Mouse (Mus musculus) heart, adult 9 months (tissue): ENCODE measurements around the gene Frmpd4.

Experiments
- DNase-seq, 2 experiments: peaks; one replicate each; pipeline ENCODE4 v3.0.0; 2022; ENCODE audit warnings: low spot score in 2 of 2

The Frmpd4 gene

GRCm38 (mm10) chrX:167597639-167598217 is 979.3 kb downstream of the Frmpd4 start:
- DNase-seq, result no peak

DNA sequence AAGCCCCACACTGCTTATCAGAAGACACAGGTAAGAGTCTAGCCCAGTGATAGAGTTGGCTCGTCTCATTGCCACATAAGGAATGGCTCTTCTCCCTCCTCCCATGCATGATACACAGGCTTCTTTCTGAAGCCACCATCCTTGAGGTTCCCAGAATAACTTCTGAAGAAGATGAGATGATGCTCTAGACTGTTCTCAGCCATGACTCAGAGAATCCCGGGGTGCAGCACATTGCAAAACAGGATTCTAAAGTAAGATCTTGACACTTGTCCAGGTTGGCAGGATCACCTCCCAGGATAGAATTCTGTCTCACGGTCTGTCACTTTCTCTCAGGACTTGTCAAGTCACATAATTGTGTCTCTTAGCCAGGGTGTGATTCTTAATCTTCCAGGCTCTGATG is 1024.2 kb downstream of the Frmpd4 start:
- no peak for DNase-seq

DNA sequence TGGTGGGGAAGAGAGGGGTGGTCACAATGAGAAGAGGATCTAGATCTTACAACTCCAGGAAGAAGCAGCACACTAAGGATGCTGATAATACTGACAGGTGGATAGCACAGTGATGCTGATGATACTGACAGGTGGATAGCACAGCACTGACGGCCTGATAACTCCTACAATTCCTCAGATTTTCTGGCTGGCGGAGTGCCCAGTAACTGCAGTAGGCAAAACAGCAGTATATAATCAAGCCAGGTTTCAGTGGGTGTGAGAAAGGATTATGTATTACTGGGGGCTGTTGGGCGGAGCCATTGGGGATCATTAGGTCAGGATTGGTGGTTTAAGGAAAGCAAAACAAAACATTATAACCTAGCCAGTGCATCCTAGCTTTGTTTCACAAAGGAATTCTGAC is 1053.9 kb downstream of the Frmpd4 start:
- DNase-seq, result no peak

- DNase-seq, result no peak
Measured at GRCm38 (mm10) chrX:167522528-167522927, 1054.5 kb downstream of the Frmpd4 start.

- no peak for DNase-seq
Measured at GRCm38 (mm10) chrX:167518440-167518839, 1058.6 kb downstream of the Frmpd4 start.

DNA sequence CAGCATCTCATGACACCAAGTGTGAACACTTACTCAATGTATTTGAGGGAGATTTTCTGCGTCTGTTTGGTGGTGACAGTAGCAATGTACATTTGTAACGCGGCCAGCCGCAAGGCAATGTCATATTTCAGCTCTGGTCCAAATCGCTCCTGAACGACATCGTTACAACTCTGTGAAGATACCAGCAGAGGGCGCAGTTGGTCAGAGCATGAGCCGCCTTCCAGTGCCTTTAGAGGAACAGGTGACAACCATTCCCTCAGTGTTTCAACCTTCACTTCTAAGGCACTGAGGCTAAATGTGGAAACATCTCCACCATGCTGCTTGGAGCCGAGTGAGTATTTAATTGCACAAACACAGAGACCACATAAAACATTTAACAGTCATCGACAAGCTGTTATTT is 1079.3 kb downstream of the Frmpd4 start:
- peak in 1 of 2 experiments; percentile 3 for DNase-seq

- DNase-seq, result no peak
Measured at GRCm38 (mm10) chrX:167492265-167492664, 1084.8 kb downstream of the Frmpd4 start.

- DNase-seq, result no peak
Measured at GRCm38 (mm10) chrX:167491589-167492207, 1085.3 kb downstream of the Frmpd4 start.

GRCm38 (mm10) chrX:167483409-167484177 is 1093.4 kb downstream of the Frmpd4 start:
- DNase-seq, result no peak

DNA sequence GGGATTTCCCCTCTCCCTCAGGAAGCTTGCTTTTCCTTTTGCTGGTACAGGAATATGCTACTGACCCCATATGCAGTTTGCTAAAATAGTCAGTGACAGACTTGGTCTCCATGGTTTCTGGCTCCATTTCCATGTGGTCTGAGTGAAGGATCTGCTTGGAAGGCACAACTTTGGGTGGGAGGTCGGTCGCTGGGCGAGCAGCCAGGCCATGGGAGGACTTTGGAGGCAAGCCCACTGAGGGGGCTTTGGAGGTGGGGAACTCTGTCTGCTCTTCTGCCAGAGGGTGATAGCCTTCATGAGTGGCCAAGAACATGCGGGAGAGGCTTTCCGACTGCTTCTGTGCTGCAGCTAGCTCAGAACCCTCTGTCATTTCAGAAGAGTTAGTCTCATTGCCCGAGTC is 1099.4 kb downstream of the Frmpd4 start:
- no peak for DNase-seq

DNA sequence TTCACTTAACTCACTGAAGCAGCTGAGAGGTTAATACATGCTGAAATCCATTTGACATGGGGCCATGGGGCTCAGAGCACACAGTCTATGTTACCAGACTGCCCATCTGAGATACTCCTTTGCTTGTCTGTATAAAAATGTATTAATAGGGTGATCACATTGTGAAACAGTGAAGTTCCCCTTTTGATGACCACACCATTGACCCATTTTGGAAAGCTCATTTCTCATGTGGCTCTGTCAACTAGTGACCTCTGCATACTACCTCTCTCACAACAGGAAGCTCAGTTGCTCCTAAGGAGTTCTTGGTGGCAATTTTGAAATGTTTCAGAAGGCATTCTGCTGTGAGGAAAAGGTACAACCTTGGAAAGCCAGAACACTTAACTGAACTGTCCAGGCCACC is 1142.1 kb downstream of the Frmpd4 start:
- no peak for DNase-seq

GRCm38 (mm10) chrX:167433950-167434349 is 1143.1 kb downstream of the Frmpd4 start:
- no peak for DNase-seq
